Mouse (Mus musculus) cerebellum, adult 2 months (tissue): ENCODE measurements around the gene Tsc22d2. TPM values are rescaled to one million over a fixed set of nuclear protein-coding genes. Genes with fewer than 3 reads are reported as not detected.
"Not testable (repeated sequence)": the region's sequence is repeated elsewhere in the genome, so short reads cannot be mapped to it uniquely, and the experiment has no call there.

Experiments used
- DNase-seq, 2 experiments: peaks; one replicate each; pipeline ENCODE4 v3.0.0; 2021
- H3K27ac ChIP-seq: fragments of 200-500 bp; 2 replicates; pipeline ENCODE4 v1.5.1; 2012; ENCODE audit warnings: low read length, control low read depth, inconsistent platforms; ENCODE audit not compliant: insufficient read depth
- H3K27me3 ChIP-seq: fragments of 200-500 bp; 2 replicates; pipeline ENCODE4 v1.6.1; 2012; ENCODE audit warnings: inconsistent platforms, mild to moderate bottlenecking, low read length, moderate library complexity; ENCODE audit not compliant: control insufficient read depth, insufficient read depth
- H3K4me1 ChIP-seq: fragments of 200-500 bp; 2 replicates; pipeline ENCODE4 v1.6.1; 2011; ENCODE audit warnings: low read length; ENCODE audit not compliant: control insufficient read depth, insufficient read depth
- H3K4me3 ChIP-seq: fragments of 200-500 bp; replicated peaks from 2 replicates; pipeline ENCODE3; 2011; ENCODE audit warnings: mild to moderate bottlenecking, low read depth, low read length, control low read depth; ENCODE audit not compliant: insufficient read depth
- CTCF ChIP-seq: fragments of 200-500 bp; IDR thresholded peaks from 2 replicates; pipeline ENCODE4 v1.5.1; 2011; ENCODE audit warnings: low read depth, mild to moderate bottlenecking, control low read depth, low read length, moderate library complexity, borderline replicate concordance; ENCODE audit not compliant: insufficient read depth
- POLR2A ChIP-seq: fragments of 200-500 bp; IDR thresholded peaks from 2 replicates; pipeline ENCODE4 v1.6.1; 2011; ENCODE audit warnings: low read length, control low read depth, borderline replicate concordance; ENCODE audit not compliant: insufficient read depth
- WGBS: fragments of 180-500 bp; shearing (Covaris S2); methylation state at CpG from one replicate; pipeline ENCODE4 v1.1.7; 2018; 5-methylcytosine and 5-hydroxymethylcytosine counted together
- polyA plus RNA-seq: library from polyadenylated mRNA; depleted of rRNA; stranded (reverse); fragments of >200 nt; gene quantifications from 2 replicates; pipeline ENCODE4 v1.2.3, GENCODE M21; 2012

Tsc22d2 gene
- polyA plus RNA-seq, 1 experiment: 13.3 TPM

DNA sequence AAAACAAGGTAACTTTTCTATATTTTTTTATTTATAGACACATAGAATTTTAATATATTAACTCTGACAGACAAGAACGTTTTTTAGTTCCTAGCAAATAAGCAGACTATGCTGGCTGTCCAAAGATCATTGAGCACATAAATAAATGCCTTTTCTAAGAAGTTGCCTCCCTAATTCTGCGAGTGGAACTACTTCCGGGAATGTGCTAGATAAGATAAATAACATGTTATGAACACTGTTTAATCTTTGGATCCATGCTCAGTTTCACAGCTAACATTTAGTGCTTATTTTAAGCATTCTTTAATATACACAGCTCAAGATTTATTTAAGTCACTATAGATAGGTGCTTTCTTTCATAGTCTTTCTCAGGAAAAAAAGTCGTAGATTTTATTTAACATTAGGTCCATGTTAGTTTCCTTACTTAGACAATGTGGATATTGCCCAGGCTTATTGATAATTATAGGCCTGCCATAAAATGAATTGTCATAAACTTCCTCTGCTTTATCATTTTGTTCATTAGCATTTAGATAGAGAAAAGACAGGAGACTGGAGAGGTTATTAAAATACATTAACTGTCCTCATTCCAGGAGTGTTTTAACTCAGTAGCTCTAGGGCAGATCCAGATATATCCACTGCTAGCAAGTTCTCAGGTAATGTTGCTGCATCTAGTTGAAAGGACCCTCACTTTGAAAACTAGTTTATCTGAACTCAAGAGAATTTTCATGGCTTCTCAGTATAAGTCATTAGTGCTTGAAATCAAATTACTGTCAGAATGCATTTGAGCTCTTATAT, 40.1 kb downstream of the Tsc22d2 start:
- Histone ChIP-seq H3K27me3 (no peaks in the 10 kb centered on the region), H3K4me3 (no peak overlapping the region), H3K4me1 (no peaks in the 10 kb centered on the region), H3K27ac (no peak overlapping the region)
- TF ChIP-seq CTCF (no peak), POLR2A (no peak)
- WGBS: 87% methylated on average over 4 of the region's 4 CpGs
- no peak for DNase-seq

DNA sequence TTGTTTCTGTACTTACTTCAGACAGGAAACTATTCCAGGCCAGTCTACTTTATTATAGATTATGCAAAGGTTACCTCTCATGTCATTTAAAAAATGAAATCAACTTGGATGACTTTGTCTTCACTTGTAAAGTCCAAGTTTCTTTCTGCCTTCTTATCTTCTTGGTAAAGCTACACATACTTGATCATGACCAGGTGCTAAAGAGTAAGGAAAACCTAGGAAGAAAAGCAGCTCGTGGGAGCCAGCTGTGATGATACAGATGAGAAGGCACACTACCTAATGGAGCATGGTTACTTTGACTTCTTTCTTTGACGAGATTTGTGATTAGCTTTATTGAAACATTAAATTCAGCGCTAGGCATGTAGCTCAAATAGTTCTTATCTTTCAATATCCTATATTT, 40.7 kb downstream of the Tsc22d2 start:
- Histone ChIP-seq H3K27me3 (no peaks in the 10 kb centered on the region), H3K4me3 (no peak overlapping the region), H3K4me1 (no peaks in the 10 kb centered on the region), H3K27ac (no peak overlapping the region)
- TF ChIP-seq POLR2A (no peak), CTCF (no peak)
- DNase-seq: no peak
- WGBS: 74% methylated on average over 3 of the region's 3 CpGs

DNA sequence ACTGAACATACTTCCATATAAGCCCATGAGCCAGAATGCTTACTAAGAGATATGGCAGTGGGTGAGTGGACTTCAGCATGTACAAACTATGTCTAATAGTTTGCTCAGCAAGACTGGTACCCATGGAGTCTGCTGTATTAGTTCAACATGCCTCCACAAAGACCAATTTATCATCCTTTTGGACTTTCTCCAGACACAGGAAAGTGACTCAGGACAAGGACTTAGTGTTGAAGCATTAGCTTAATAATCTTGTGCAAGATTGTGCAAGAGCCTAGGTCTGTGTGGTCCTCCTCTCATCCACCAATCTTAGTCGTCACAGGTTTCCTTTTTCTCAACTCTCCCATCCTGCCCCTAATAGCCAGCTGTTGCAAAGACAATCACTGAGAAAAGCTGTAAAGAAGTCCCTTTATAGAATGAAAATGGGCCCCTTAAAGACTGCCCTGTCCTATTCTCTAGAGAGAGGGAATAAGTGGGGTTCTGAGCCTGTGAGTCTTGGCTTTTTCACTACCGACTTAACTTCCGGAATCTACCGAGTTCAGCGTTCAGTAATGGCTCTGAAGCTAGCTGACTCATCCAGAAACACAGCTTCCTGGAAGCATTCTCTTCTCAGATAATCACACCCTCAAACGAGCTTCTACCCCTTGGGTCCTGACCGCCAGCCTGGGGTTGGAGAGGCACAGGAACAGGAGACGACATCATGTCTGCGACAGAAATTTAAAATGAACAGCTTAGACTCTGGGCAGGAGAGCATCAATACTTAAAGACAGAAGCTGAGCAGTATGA, 55.3 kb downstream of the Tsc22d2 start:
- DNase-seq: no peak
- H3K27ac ChIP-seq: no peak overlapping the region
- H3K4me1 ChIP-seq: no peaks in the 10 kb centered on the region
- WGBS: 78% methylated on average over 9 of the region's 9 CpGs
- H3K4me3 ChIP-seq: no peak overlapping the region
- H3K27me3 ChIP-seq: no peaks in the 10 kb centered on the region
- TF ChIP-seq POLR2A (no peak), CTCF (no peak)

GRCm38 (mm10) chr3:58475298-58475697, 60.8 kb downstream of the Tsc22d2 start:
- H3K27me3 ChIP-seq, DNase-seq, H3K27ac ChIP-seq, H3K4me3 ChIP-seq, H3K4me1 ChIP-seq: not testable (repeated sequence)
- WGBS: 100% methylated on average over 1 of the region's 1 CpGs

- no peak for TF ChIP-seq CTCF
- TF ChIP-seq POLR2A: no peak
- DNase-seq: no peak
Measured at GRCm38 (mm10) chr3:58478755-58479455, 64.4 kb downstream of the Tsc22d2 start.

GRCm38 (mm10) chr3:58485883-58486282, 71.4 kb downstream of the Tsc22d2 start:
- no peaks in the 10 kb centered on the region for H3K4me1 ChIP-seq
- no peak overlapping the region for H3K4me3 ChIP-seq
- WGBS: 67% methylated on average over 7 of the region's 7 CpGs
- H3K27me3 ChIP-seq: no peaks in the 10 kb centered on the region
- H3K27ac ChIP-seq: no peak overlapping the region
- TF ChIP-seq POLR2A (no peak), CTCF (peak; percentile 24; the same call in 1 of the 2 replicates)
- no peak for DNase-seq

More at GRCm38 (mm10) chr3:58478755-58479455, 64.4 kb downstream of the Tsc22d2 start:
- no peak overlapping the region for H3K27ac ChIP-seq
- 92% methylated on average over 2 of the region's 2 CpGs for WGBS
- H3K4me1 ChIP-seq: no peaks in the 10 kb centered on the region
- no peak overlapping the region for H3K4me3 ChIP-seq
- no peaks in the 10 kb centered on the region for H3K27me3 ChIP-seq

GRCm38 (mm10) chr3:58487121-58487520, 72.6 kb downstream of the Tsc22d2 start:
- 73% methylated on average over 3 of the region's 3 CpGs for WGBS
- H3K27ac ChIP-seq: no peak overlapping the region
- no peak overlapping the region for H3K4me3 ChIP-seq
- no peaks in the 10 kb centered on the region for H3K27me3 ChIP-seq
- H3K4me1 ChIP-seq: no peaks in the 10 kb centered on the region
- TF ChIP-seq CTCF: no peak
- no peak for DNase-seq
